Mouse (Mus musculus) spleen, postnatal 36 days (tissue): ENCODE measurements around the gene Tex9.
"Not testable (repeated sequence)": the region's sequence is repeated elsewhere in the genome, so short reads cannot be mapped to it uniquely, and the experiment has no call there.

Experiments
- DNase-seq, 2 experiments: peaks; one replicate each; pipeline ENCODE4 v3.0.0; 2022; ENCODE audit warnings: low spot score in 2 of 2, mixed read lengths in 1 of 2

Tex9 gene

GRCm38 (mm10) chr9:72440948-72441926 lies 50.8 kb downstream of the Tex9 start:
- DNase-seq, result no peak

- no peak for DNase-seq
Observed at GRCm38 (mm10) chr9:72440358-72440757, 51.7 kb downstream of the Tex9 start.

- no peak for DNase-seq
Observed at GRCm38 (mm10) chr9:72438749-72439148, 53.3 kb downstream of the Tex9 start.

GRCm38 (mm10) chr9:72437822-72438701 lies 54.0 kb downstream of the Tex9 start, which contains the start of gene Mns1:
Gene Mns1 (plus strand): TSS chr9:72438011.
- peak; percentile 91 to 93 for DNase-seq

GRCm38 (mm10) chr9:72434876-72435275 lies 57.1 kb downstream of the Tex9 start:
- DNase-seq, result no peak

DNA sequence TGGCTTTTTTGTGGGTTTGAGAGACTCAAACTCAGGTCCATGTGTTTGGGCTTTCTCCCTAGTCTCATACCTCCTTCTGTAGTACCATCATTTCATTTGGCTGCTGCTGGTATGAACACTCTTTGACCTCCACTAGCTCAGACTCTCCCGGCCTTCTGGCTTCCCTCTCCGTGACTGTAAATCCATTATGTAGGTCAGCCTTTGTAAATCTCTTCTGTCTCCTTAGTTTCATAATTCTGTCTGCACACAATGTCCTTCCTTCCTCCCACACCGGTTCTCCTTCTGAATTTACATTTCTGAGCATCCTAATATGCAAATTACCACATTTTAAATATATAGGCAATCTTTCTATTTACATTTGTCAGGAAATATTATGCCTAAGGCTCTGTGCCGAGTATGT lies 64.2 kb downstream of the Tex9 start:
- no peak for DNase-seq

- no peak for DNase-seq
Observed at GRCm38 (mm10) chr9:72425300-72425850, 66.6 kb downstream of the Tex9 start.

DNA sequence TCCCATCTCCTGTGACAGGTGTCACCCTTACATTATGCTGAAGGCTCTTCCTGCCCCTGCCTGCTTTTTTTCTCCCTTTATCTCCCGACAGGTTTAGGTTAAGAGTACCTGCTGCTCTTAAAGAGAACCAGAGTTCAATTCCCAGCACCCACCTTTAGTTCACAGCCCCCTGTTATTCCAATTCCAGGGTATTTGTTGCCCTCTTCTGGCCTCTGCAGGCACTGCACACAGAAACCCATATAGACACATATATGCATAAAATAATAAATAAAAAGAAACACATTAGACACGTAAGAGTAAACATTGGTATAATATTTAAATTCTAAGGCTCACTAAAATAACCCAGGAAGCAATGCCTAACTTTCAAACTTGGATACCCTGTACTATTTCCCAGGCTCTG lies 69.3 kb downstream of the Tex9 start:
- DNase-seq, result no peak

- DNase-seq, result no peak
Observed at GRCm38 (mm10) chr9:72422284-72422683, 69.7 kb downstream of the Tex9 start.

DNA sequence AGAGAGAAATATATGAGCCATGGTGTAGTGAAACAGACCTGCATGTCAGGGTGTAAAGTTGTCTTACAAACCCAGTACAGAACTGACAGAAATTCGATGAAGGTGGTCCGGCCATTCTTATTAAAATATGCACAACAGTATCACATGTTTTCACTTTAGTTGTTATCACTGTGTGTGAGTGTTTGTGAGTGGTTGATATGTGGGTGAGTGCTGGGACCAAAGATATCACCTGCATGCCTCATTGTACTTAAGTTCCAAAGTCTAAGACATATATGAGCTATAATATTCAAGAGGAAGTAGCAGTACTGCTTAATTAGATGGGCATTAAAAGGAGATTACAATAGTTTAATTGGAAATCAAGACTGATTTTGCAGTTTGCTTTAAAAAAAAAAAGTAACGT lies 71.5 kb downstream of the Tex9 start:
- no peak for DNase-seq

DNA sequence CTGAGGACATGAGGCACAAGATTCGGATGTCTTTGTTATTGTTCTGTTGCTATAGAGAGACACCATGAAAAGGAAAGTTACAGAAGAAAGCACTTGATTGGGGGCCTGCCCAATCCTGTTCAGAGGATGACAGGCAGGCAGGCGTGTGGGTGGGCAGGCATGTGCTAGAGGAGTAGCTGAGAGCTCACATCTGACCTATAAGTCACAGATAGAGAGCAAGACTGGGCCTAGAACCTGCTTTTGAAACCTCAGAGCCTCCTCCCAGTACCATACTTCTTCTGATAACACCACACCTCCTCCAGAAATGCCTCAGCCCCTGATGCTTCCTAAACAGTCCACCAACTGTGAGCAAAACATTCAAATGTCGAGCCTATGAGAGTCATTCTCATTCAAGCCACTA lies 73.6 kb downstream of the Tex9 start:
- no peak for DNase-seq

GRCm38 (mm10) chr9:72411746-72412145 lies 80.3 kb downstream of the Tex9 start:
- no peak for DNase-seq

DNA sequence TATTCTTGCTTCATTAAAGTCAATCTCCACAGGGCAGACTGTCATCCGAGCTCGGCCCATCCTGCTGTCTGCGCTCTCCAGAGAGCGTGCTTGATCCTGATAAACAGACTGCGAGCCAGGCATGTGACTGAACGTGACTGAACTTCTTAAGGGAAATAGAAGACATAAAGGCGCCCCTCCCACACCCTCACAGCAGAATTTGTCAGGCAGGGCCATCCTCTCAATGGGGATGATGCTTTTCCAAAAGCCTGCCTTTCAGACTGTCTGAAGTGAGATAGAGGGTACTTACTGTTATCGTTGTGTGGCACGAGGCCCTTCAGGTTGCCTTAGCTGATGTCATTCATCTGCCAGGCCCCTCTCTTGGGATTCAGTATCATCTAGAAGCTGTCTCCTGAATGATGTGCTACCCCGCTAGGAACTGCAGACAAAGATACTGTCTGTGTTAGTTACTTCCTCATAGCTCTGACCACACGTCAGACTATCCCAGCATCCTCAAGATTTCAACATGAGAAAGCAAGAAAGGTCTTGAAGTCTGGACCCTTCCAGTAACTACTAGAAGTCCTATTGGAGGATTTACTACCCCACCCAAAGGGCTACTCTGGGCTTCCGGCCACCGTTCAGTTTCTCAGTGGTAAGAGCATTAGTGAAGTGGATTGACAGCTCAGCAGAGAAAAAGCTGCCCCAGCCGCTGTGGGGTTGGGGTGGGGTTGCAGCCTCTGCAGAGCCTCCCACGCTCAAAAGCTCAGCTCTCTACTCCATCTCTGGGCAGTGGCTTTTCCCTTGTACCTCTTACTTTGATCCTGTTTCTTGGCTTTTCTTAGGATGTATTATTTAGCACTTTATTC lies 82.4 kb downstream of the Tex9 start:
- peak; percentile 56 to 71 for DNase-seq

- DNase-seq, result peak; percentile 60 to 73
Observed at GRCm38 (mm10) chr9:72408131-72408586, 83.9 kb downstream of the Tex9 start.

GRCm38 (mm10) chr9:72405882-72406638 lies 86.0 kb downstream of the Tex9 start:
- no peak for DNase-seq

DNA sequence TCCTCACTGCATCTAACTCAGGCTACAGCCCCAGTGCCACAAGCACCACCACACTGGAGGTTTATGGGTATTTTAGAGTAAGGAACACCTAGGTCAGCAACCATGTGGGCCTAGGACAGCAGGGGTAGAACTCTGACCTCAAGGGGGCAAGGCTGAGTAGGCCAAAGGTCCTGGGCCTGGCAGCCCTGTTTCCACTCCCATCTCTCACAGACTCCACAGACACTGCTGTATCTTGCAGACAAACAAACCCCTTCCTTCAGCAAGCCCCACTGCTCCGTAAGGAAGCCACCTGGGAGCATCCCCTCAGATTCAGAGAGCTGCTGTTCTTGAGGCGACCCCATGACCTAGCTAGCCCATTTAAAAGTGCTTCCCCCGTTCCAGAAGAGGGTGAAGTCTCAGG lies 87.1 kb downstream of the Tex9 start:
- DNase-seq, result no peak

DNA sequence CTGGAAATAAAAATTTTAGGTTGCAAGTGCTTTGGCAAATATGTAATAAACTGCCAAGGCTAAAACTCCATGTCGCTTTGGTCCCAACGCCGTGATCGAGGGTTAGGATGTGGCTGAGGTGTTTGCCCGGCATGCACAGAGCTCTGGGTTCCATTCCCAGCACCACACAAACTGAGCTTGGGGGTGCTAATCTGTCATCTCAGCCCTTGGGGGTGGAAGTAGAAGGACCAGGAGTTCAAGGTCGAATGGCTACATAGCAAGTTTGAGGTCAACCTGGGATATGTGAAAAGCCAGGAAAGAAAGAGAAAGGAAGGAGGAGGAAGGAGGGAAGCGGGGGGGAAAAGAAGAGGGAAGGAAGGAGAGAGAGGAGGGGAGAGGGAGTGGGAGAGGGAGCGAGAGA lies 87.6 kb downstream of the Tex9 start:
- DNase-seq, result no peak

DNA sequence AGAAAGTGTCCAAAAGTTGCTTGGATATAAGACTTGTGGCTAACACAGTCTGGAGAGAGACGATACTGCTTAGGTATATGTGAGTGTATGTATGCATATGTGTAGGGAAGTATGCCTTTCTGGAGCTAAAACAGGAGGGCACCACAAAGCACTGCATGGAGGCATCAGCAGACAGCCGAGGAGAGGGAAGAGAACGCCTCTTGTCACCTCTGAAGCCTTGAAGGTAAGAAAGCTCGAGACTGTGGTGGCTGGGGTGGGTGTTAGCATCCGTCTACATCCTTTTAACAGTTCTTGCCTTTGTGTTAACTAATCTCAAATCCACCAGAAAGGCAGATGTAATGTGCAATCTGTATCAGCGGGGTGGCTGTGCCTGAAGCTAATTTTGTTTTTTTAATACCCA lies 88.6 kb downstream of the Tex9 start:
- no peak for DNase-seq

DNA sequence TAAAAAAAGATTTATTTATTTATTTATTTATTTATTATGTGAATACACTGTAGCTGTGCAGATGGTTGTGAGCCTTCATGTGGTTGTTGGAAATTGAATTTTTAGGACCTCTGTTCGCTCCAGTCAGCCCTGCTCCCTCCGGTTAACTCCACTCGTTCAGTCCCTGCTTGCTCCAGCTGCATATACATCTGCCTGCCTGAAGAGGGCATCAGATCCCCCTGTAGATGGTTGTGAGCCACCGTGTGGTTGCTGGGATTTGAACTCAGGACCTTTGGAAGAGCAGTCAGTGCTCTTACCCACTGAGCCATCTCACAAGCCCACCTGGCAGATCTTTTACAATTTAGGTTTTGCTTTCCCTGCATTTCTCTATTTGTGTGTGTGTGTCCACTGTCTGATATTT lies 90.2 kb downstream of the Tex9 start:
- DNase-seq, result not testable (repeated sequence)
